Mouse (Mus musculus) limb, embryonic 11.5 days (tissue): ENCODE results near the gene Nbea. TPM values are rescaled to one million over a fixed set of nuclear protein-coding genes. Genes with fewer than 3 reads are reported as not detected.

Experiments
- ATAC-seq: fragments of 200-750 bp; cut with Nextera tagmentation; 2 replicates; pipeline ENCODE4 v1.8.0; 2017; ENCODE audit warnings: low read depth; ENCODE audit not compliant: insufficient number of reproducible peaks, low FRiP score, low TSS enrichment
- DNase-seq: peaks from one replicate; pipeline ENCODE4 v3.0.0-alpha.2; 2015; ENCODE audit warnings: low spot score
- H3K27ac ChIP-seq: fragments of 300-500 bp; sonication (generic); replicated peaks from 2 replicates; pipeline ENCODE4 v1.5.1; 2014; ENCODE audit warnings: low read depth, mild to moderate bottlenecking, low read length
- H3K27me3 ChIP-seq: fragments of 300-500 bp; sonication (generic); 2 replicates; pipeline ENCODE4 v1.6.1; 2014; ENCODE audit warnings: mild to moderate bottlenecking, low read length, mixed read lengths; ENCODE audit not compliant: control insufficient read depth, insufficient read depth
- H3K36me3 ChIP-seq: fragments of 300-500 bp; sonication (generic); 2 replicates; pipeline ENCODE4 v1.6.1; 2014; ENCODE audit warnings: mild to moderate bottlenecking, low read length, moderate library complexity, mixed read lengths; ENCODE audit not compliant: control insufficient read depth, insufficient read depth
- H3K4me1 ChIP-seq: fragments of 300-500 bp; sonication (generic); 2 replicates; pipeline ENCODE4 v1.6.1; 2014; ENCODE audit warnings: low read length, mixed read lengths; ENCODE audit not compliant: control insufficient read depth, insufficient read depth
- H3K4me2 ChIP-seq: fragments of 300-500 bp; sonication (generic); 2 replicates; pipeline ENCODE4 v1.6.1; 2014; ENCODE audit warnings: low read depth, mild to moderate bottlenecking, moderate library complexity; ENCODE audit not compliant: severe bottlenecking
- H3K4me3 ChIP-seq: fragments of 300-500 bp; sonication (generic); 2 replicates; pipeline ENCODE4 v1.5.1; 2014; ENCODE audit warnings: low read depth, low read length
- H3K9ac ChIP-seq: fragments of 300-500 bp; sonication (generic); 2 replicates; pipeline ENCODE4 v1.6.1; 2014; ENCODE audit warnings: mild to moderate bottlenecking, low read length
- H3K9me3 ChIP-seq: fragments of 300-500 bp; sonication (generic); 2 replicates; pipeline ENCODE4 v1.6.1; 2016; ENCODE audit warnings: low read length; ENCODE audit not compliant: control insufficient read depth
- WGBS: fragments of 180-500 bp; shearing (Covaris S2); extraction: QIAGEN DNeasy Blood & Tissue Kit; methylation state at CpG from one replicate; pipeline ENCODE4 v1.1.7; 2014; 5-methylcytosine and 5-hydroxymethylcytosine counted together
- polyA plus RNA-seq: library from polyadenylated mRNA; unstranded; fragments of >200 nt; fragmentation: Nextera tagmentation; extraction: Ambion mirVana; gene quantifications from 2 replicates; pipeline ENCODE4 v1.2.1, GENCODE M21; 2014

The Nbea gene
- polyA plus RNA-seq, 1 experiment from 2014 or later, result 22.2 TPM

DNA sequence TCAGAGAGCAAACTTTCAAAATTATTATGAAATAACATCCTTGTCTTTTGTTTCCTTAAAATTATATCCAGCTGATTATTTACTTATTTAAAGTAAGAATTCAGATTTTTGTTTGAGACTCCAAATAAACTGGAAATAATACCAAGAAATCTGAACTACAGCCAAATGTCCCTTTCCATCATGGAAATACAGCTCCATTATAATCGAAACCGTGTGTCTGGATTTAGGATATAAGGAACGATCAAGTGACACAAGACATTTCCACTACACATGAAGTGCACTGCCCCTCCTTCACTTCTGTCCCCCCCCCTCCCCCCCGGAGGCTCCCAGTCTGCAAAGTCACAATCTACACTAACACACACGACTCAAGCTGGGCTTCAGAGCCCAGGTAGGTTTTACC is 367.4 kb downstream of the Nbea start:
- H3K4me1 ChIP-seq, result peaks cover 16% of the 10 kb centered on the region
- DNase-seq, result no peak
- no peaks in the 10 kb centered on the region for H3K27me3 ChIP-seq
- no peak overlapping the region for H3K4me3 ChIP-seq
- no peak for ATAC-seq
- 40% methylated on average over 5 of the region's 5 CpGs for WGBS
- H3K4me2 ChIP-seq, result no peak overlapping the region
- H3K27ac ChIP-seq, result no peak overlapping the region
- no peaks in the 10 kb centered on the region for H3K36me3 ChIP-seq
- no peaks in the 10 kb centered on the region for H3K9me3 ChIP-seq
- H3K9ac ChIP-seq, result no peak overlapping the region

DNA sequence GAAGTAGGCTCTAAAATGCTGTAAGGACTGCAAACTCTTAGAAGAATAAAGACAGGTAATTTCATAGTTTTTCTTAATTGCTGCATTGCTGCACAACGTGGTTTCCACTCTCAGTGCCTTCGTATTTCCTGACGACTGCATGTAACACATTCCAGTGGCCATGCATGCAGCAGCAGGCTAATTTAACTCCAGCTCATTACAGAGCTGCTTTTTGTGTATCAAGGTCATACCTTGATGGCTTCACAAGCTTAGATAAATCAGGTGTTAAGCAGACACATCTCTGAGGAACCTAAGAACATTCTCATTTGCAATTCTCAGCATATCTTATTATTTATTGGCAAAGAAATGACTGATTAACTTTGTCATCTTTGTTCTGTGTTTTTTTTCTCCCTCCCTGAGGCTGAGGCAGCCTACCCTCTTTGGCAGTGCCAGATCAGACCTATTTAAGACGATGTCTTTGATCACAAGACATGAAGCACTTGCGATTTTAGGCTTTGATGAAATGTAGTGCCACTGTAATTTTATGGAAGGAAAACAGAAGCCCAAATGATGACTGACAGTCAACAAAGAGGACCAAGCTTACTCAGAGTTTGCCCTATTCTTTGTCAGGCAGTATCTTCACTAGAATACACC is 368.4 kb downstream of the Nbea start:
- H3K4me1 ChIP-seq, result peaks cover 16% of the 10 kb centered on the region
- 21% methylated on average over 5 of the region's 5 CpGs for WGBS
- no peak for ATAC-seq

DNA sequence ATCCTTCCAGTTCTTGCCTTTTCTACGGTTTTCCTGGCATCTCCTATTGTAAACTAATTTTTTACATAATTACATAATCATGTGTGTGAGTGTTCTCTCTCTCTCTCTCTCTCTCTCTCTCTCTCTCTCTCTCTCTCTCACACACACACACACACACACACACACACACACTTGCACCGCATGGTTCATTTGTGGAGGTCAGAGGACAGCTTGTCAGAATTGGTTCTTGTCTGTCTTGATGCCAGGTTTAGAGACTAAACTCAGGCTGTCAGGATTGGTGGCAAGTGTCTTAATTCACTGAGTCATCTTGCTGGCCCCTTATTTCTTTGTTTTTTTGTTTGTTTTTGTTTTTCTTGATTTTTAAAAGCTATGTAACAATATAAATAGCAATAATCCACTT is 388.7 kb downstream of the Nbea start:
- ATAC-seq, result no peak
- H3K4me1 ChIP-seq, result peaks cover under 1% of the 10 kb centered on the region; the same call in 1 of the 2 replicates
- no peaks in the 10 kb centered on the region for H3K36me3 ChIP-seq
- no peak overlapping the region for H3K9ac ChIP-seq
- no peak overlapping the region for H3K4me2 ChIP-seq
- no peak overlapping the region for H3K27ac ChIP-seq
- H3K27me3 ChIP-seq, result no peaks in the 10 kb centered on the region
- WGBS, result 83% methylated on average over 2 of the region's 2 CpGs
- H3K4me3 ChIP-seq, result no peak overlapping the region
- H3K9me3 ChIP-seq, result no peaks in the 10 kb centered on the region
- no peak for DNase-seq

More for the DNA sequence above, 368.4 kb downstream of the Nbea start:
- Histone ChIP-seq H3K27ac (no peak overlapping the region), H3K9ac (no peak overlapping the region), H3K4me2 (no peak overlapping the region), H3K36me3 (no peaks in the 10 kb centered on the region), H3K4me3 (no peak overlapping the region), H3K27me3 (no peaks in the 10 kb centered on the region), H3K9me3 (no peaks in the 10 kb centered on the region)
- DNase-seq, result no peak

- peaks cover 4% of the 10 kb centered on the region; the same call in 1 of the 2 replicates for H3K4me1 ChIP-seq
- H3K4me2 ChIP-seq, result no peak overlapping the region
- no peak overlapping the region for H3K27ac ChIP-seq
- H3K9ac ChIP-seq, result no peak overlapping the region
- H3K9me3 ChIP-seq, result no peaks in the 10 kb centered on the region
- no peak overlapping the region for H3K4me3 ChIP-seq
- no peaks in the 10 kb centered on the region for H3K36me3 ChIP-seq
- H3K27me3 ChIP-seq, result no peaks in the 10 kb centered on the region
- DNase-seq, result no peak
- no peak for ATAC-seq
- 56% methylated on average over 7 of the region's 7 CpGs for WGBS
These were observed 389.5 kb downstream of the Nbea start for GRCm38 (mm10) chr3:55793842-55794575.

- H3K4me3 ChIP-seq, result no peak overlapping the region
- no peaks in the 10 kb centered on the region for H3K36me3 ChIP-seq
- no peaks in the 10 kb centered on the region for H3K27me3 ChIP-seq
- H3K27ac ChIP-seq, result no peak overlapping the region
- WGBS, result 54% methylated on average over 5 of the region's 5 CpGs
- H3K9ac ChIP-seq, result no peak overlapping the region
- DNase-seq (no peak), ATAC-seq (no peak)
- H3K4me1 ChIP-seq, result peaks cover 7% of the 10 kb centered on the region; the same call in 1 of the 2 replicates
- no peak overlapping the region for H3K4me2 ChIP-seq
- H3K9me3 ChIP-seq, result no peaks in the 10 kb centered on the region
These were observed 391.2 kb downstream of the Nbea start for GRCm38 (mm10) chr3:55792251-55792650.

- 81% methylated on average over 4 of the region's 4 CpGs for WGBS
- no peaks in the 10 kb centered on the region for H3K36me3 ChIP-seq
- ATAC-seq, result no peak
- H3K27me3 ChIP-seq, result no peaks in the 10 kb centered on the region
- H3K4me1 ChIP-seq, result peaks cover 7% of the 10 kb centered on the region; the same call in 1 of the 2 replicates
- no peak overlapping the region for H3K9ac ChIP-seq
- no peak overlapping the region for H3K27ac ChIP-seq
- no peak overlapping the region for H3K4me3 ChIP-seq
- DNase-seq, result no peak
- no peaks in the 10 kb centered on the region for H3K9me3 ChIP-seq
- no peak overlapping the region for H3K4me2 ChIP-seq
These were observed 392.9 kb downstream of the Nbea start for GRCm38 (mm10) chr3:55790609-55791008.

DNA sequence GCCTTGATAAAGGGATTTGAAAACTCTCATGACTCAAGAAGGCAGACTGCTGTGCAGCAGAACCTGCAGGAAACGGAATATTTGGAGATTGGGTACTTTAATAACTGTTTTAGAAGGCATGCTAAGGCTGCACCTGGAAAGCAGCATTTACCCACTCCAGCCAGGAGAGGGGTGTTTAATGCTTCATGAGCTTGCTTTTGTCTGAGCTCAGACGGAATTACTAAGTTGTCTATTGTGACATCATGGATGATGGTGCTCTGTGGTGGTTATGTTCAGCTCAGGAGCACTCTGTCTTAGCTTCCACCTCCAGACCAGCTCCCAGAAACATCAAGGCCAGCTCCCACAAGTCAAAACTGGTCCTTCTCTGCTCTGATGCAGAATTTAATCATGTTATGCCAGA is 393.6 kb downstream of the Nbea start:
- peaks cover 7% of the 10 kb centered on the region; the same call in 1 of the 2 replicates for H3K4me1 ChIP-seq
- no peaks in the 10 kb centered on the region for H3K9me3 ChIP-seq
- H3K27me3 ChIP-seq, result no peaks in the 10 kb centered on the region
- no peak overlapping the region for H3K4me2 ChIP-seq
- peak; percentile 25 for DNase-seq
- ATAC-seq, result no peak
- no peak overlapping the region for H3K9ac ChIP-seq
- no peaks in the 10 kb centered on the region for H3K36me3 ChIP-seq
- no peak overlapping the region for H3K4me3 ChIP-seq
- 41% methylated on average over 2 of the region's 2 CpGs for WGBS
- no peak overlapping the region for H3K27ac ChIP-seq

GRCm38 (mm10) chr3:55788621-55789201 is 394.8 kb downstream of the Nbea start:
- Histone ChIP-seq H3K4me3 (no peak overlapping the region), H3K4me2 (no peak overlapping the region), H3K27me3 (no peaks in the 10 kb centered on the region), H3K9ac (no peak overlapping the region), H3K27ac (no peak overlapping the region), H3K4me1 (peaks cover 7% of the 10 kb centered on the region; the same call in 1 of the 2 replicates), H3K9me3 (no peaks in the 10 kb centered on the region), H3K36me3 (no peaks in the 10 kb centered on the region)
- 15% methylated on average over 5 of the region's 5 CpGs for WGBS
- no peak for ATAC-seq
- DNase-seq, result peak; percentile 18
